Mouse (Mus musculus) C2C12 (cell line): ENCODE data around the gene Gm11541.

Experiments
- CEBPB ChIP-seq: IDR thresholded peaks from one replicate; pipeline ENCODE4 v1.6.1; 2011; ENCODE audit warnings: low read depth, mild to moderate bottlenecking, control low read depth, moderate library complexity
- CTCF ChIP-seq: IDR thresholded peaks from one replicate; pipeline ENCODE4 v1.5.1; 2011; ENCODE audit not compliant: control insufficient read depth, insufficient read depth, insufficient read length
- FOSL1 ChIP-seq: IDR thresholded peaks from one replicate; pipeline ENCODE4 v1.8.0; 2011; ENCODE audit warnings: mild to moderate bottlenecking, low read length; ENCODE audit not compliant: poor library complexity, insufficient read depth, severe bottlenecking
- MAX ChIP-seq: IDR thresholded peaks from one replicate; pipeline ENCODE4 v1.6.1; 2011; ENCODE audit warnings: mild to moderate bottlenecking, control low read depth
- MYOD1 ChIP-seq: IDR thresholded peaks from one replicate; pipeline ENCODE4 v1.6.1; 2011; ENCODE audit warnings: low read depth; ENCODE audit not compliant: control insufficient read depth, insufficient read length
- MYOG ChIP-seq: IDR thresholded peaks from one replicate; pipeline ENCODE4 v1.6.1; 2011; ENCODE audit not compliant: control insufficient read depth, insufficient read length; ENCODE audit errors: extremely low read depth
- USF1 ChIP-seq: IDR thresholded peaks from one replicate; pipeline ENCODE4 v1.6.1; 2011; ENCODE audit warnings: low read depth, mild to moderate bottlenecking, control low read depth, moderate library complexity

DNA sequence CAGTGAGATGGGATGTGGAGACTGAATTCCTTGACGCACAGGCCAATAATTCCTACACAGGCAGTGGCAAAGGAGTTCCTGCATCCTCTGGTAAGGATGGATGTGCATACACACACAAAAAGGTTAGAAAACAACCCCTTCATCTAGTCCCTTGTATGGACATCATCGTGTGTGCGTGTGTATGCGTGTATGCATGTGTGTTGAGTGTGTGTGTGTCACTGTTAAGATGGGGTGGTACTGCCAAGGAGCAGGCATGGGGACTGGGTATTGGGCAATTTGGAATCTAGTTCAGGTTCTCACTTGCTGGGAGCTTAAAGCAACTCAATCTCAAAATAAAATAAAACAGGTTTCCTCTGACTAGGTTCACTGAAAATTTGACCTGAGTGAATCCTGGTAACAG, 57.8 kb downstream of the Gm11541 start:
- TF ChIP-seq CTCF (no peak), MAX (no peak), MYOG (no peak), MYOD1 (no peak), USF1 (no peak), FOSL1 (no peak), CEBPB (no peak)
